In the genomic region with DNA sequence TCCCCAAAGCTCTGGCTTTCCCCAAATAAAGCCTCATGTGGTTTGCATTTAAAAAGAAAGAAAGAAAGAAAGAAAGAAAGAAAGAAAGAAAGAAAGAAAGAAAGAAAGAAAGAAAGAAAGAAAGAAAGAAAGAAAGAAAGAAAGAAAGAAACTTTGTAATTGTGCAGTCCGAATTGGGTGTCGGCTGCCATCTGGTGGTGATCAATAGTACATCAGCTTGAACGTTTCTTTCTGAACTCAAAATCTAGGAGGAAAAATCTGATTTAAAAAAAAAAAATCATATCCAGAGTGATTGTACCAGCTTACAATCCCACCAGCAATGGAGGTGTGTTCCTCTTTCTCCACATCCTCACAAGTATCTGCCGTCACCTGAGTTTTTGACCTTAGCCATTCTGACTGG, we compare ENCODE assay signal across 12 mouse cellular contexts. TPM values are rescaled to one million over a fixed set of nuclear protein-coding genes. Genes with fewer than 3 reads are reported as not detected.
DNase-seq lines count a peak whose midpoint lies in the region; ATAC-seq and TF ChIP-seq lines count a peak whose summit lies in the region.
"Not testable (repeated sequence)": the region's sequence is repeated elsewhere in the genome, so short reads cannot be mapped to it uniquely, and the experiment has no call there.
"Had no signal": no experiment of that assay in that cellular context is flagged by ENCODE, and none has a peak within 500 bp of the region (broad histone marks: within the 10 kb centered on the region; RNA-seq: fewer than 3 reads in every experiment).

No protein-coding gene starts in this region.

- peak in 1 of 2 experiments; percentile 76; a peak in 2 of 4 replicates for TF ChIP-seq CTCF in CH12.LX (conservative IDR thresholded peaks at IDR 0.05 in 1 of 2, IDR thresholded peaks at IDR 0.05 in 1 of 2; ENCODE audit: low read depth in 2 of 2, low read length in 2 of 2)
- TF ChIP-seq CTCF in heart, adult 2 months (IDR thresholded peaks at IDR 0.05), result peak; percentile 64
- peak; percentile 62 for TF ChIP-seq CTCF in liver, postnatal 0 days (IDR thresholded peaks at IDR 0.05; ENCODE audit: low read depth)

- not testable (repeated sequence) for TF ChIP-seq EP300 in CH12.LX (IDR thresholded peaks at IDR 0.05; ENCODE audit: low read length); heart, adult 2 months (IDR thresholded peaks at IDR 0.05; ENCODE audit: insufficient read depth, low read depth, low read length); liver, postnatal 0 days (IDR thresholded peaks at IDR 0.05; ENCODE audit: low read depth)

- dilution Hi-C loops in CH12.LX (cut with MboI; ENCODE audit: extremely low pct_ligation_motif_present, extremely low pct_unique_long_range_greater_than_20kb, low sequenced_read_pairs), result not testable (repeated sequence)

- not testable (repeated sequence) for H3K9ac ChIP-seq in CH12.LX (ENCODE audit: insufficient read depth, low read depth); heart, adult 2 months (ENCODE audit: low read depth, low read length); liver, postnatal 0 days (replicated peaks)

- H3K4me1 ChIP-seq in CH12.LX (ENCODE audit: control insufficient read depth in 1 of 2, insufficient read depth in 2 of 2); heart, adult 2 months (ENCODE audit: control insufficient read depth, insufficient read depth, low read length); liver, postnatal 0 days (ENCODE audit: insufficient read depth): not testable (repeated sequence)

- peak; percentile 66 for TF ChIP-seq RAD21 in CH12.LX (IDR thresholded peaks at IDR 0.05; ENCODE audit: low read depth, low read length)

- intact Hi-C loops in heart, adult 2 months (cut with DNase I), result loop anchor here (2.0 kb wide), 1 partner anchor 70 kb away; no protein-coding TSS in a partner anchor

- 18% methylated on average over 4 of the region's 4 CpGs for WGBS in heart, adult 2 months
- 11% methylated on average over 4 of the region's 4 CpGs for WGBS in liver, postnatal 0 days (ENCODE audit: insufficient replicate concordance)

- not testable (repeated sequence) for H3K9me3 ChIP-seq in CH12.LX (replicated peaks; ENCODE audit: low read length); liver, postnatal 0 days (ENCODE audit: low read length)

- H3K36me3 ChIP-seq in CH12.LX (replicated peaks in 1 of 2; ENCODE audit: control insufficient read depth in 1 of 2, insufficient read depth in 1 of 2, low read length in 1 of 2); heart, adult 2 months (ENCODE audit: control insufficient read depth, insufficient read depth, low read length); liver, postnatal 0 days (replicated peaks; ENCODE audit: insufficient read depth, low read length): not testable (repeated sequence)

- not testable (repeated sequence) for ATAC-seq in liver, postnatal 0 days
- 0 out of 2 replicates have a peak, but pooled peaks have one; percentile 33 for ATAC-seq in neutrophil, adult 5-6 weeks (ENCODE audit: extremely low read depth, insufficient number of reproducible peaks, low FRiP score, poor library complexity, severe bottlenecking)

- not testable (repeated sequence) for H3K4me3 ChIP-seq in CH12.LX (replicated peaks in 1 of 3; ENCODE audit: low read depth in 2 of 3, low read length in 2 of 3, poor library complexity in 1 of 3); heart, adult 2 months; liver, postnatal 0 days (ENCODE audit: low read depth, low read length)

- H3K27ac ChIP-seq in CH12.LX (ENCODE audit: insufficient read depth, low read depth); heart, adult 2 months; liver, postnatal 0 days (ENCODE audit: low read depth): not testable (repeated sequence)

- not testable (repeated sequence) for TF ChIP-seq POLR2A in CH12.LX (IDR thresholded peaks at IDR 0.05; ENCODE audit: low read depth, low read length); heart, adult 2 months (IDR thresholded peaks at IDR 0.05; ENCODE audit: insufficient read depth, low read depth, low read length)

- in situ Hi-C loops in CH12.LX (cut with MboI; ENCODE audit: low pct_ligation_motif_present, low pct_unique_long_range_greater_than_20kb, low sequenced_read_pairs), result loop anchor here (5.0 kb wide), 1 partner anchor 71 kb away; no protein-coding TSS in a partner anchor

- 0 out of 2 replicates have a peak overlapping the region, but pooled peaks have one; percentile 45 for H3K4me2 ChIP-seq in CH12.LX (ENCODE audit: insufficient read depth, low read depth, poor library complexity, severe bottlenecking)
- not testable (repeated sequence) for H3K4me2 ChIP-seq in liver, postnatal 0 days (ENCODE audit: low read depth, low read length)

- H3K27me3 ChIP-seq in CH12.LX (replicated peaks); heart, adult 2 months (ENCODE audit: control insufficient read depth, insufficient read depth, low read length); liver, postnatal 0 days (ENCODE audit: insufficient read depth, low read length): not testable (repeated sequence)

- H3K79me2 ChIP-seq in CH12.LX (replicated peaks; ENCODE audit: control insufficient read depth, extremely low read depth, insufficient read depth, poor library complexity, severe bottlenecking); heart, adult 2 months (replicated peaks; ENCODE audit: control insufficient read depth, insufficient read depth, low read length): not testable (repeated sequence)

- DNase-seq in CH12.LX (ENCODE audit: extremely low read depth); heart, adult 2 months; liver, postnatal 0 days: not testable (repeated sequence)
- peak; percentile 29 for DNase-seq in adrenal gland, postnatal 14 days
- DNase-seq in cerebellum, postnatal 36 days, result peak; percentile 11 to 42
- peak; percentile 11 to 13 for DNase-seq in kidney, postnatal 4 days

TF ChIP-seq in CH12.LX, 34 proteins besides CTCF, POLR2A, EP300 and RAD21:
- TF ChIP-seq SMC3 (IDR thresholded peaks at IDR 0.05; ENCODE audit: low read depth, low read length) (peak; percentile 83), ZNF384 (IDR thresholded peaks at IDR 0.05; ENCODE audit: low read depth, low read length) (0 out of 2 replicates have a peak, but pooled peaks have one; percentile 32), ZC3H11A (IDR thresholded peaks at IDR 0.05; ENCODE audit: low read depth, low read length) (peak; percentile 61)

RNA-seq across cellular contexts. Expression of a gene that starts 18.7 kb away (rescaled TPM):
- total RNA-seq in CH12.LX (2012; rRNA removed) (0.13 and 0.17 TPM in 2 replicates), CH12.LX (2014; rRNA removed) (0.08 and 0.24 TPM in 2 replicates)
- 0.13 TPM in 1 of 2 replicates, not detected in the other for polyA plus RNA-seq in CH12.LX (2012; ENCODE audit: insufficient read length, low read depth)
- 0.38 and 0.59 TPM in 2 replicates for total RNA-seq in adrenal gland, postnatal 14 days (2021)
- not detected for total RNA-seq in heart, adult 2 months (2021)
- not detected in 2 replicates for polyA plus RNA-seq in heart, adult 2 months (2012; rRNA removed)
- not detected in 2 replicates for polyA plus RNA-seq in liver, postnatal 0 days (2015; fragmentation: Nextera tagmentation; extraction: Ambion mirVana)
- 0.61 and 1.0 TPM in 2 replicates for total RNA-seq in neutrophil, adult 5-6 weeks (2017)
- total RNA-seq: gastrocnemius, postnatal 14 days had no signal
- polyA plus RNA-seq: heart, embryonic 14.5 days; large intestine, adult 2 months; limb, embryonic 11.5 days had no signal

RNA-seq across cellular contexts. Expression of a gene that starts 23.9 kb away (rescaled TPM):
- total RNA-seq in CH12.LX (2012; rRNA removed) (26.0 and 28.1 TPM in 2 replicates), CH12.LX (2014; rRNA removed) (55.1 and 68.0 TPM in 2 replicates)
- 48.5 and 48.9 TPM in 2 replicates for polyA plus RNA-seq in CH12.LX (2012; ENCODE audit: insufficient read length, low read depth)
- total RNA-seq in adrenal gland, postnatal 14 days (2021), result 1.1 and 6.3 TPM in 2 replicates
- total RNA-seq in heart, adult 2 months (2021), result under 1 TPM; 0.47 to 0.70 TPM
- polyA plus RNA-seq in heart, adult 2 months (2012; rRNA removed), result 0.12 and 0.18 TPM in 2 replicates
- polyA plus RNA-seq in liver, postnatal 0 days (2015; fragmentation: Nextera tagmentation; extraction: Ambion mirVana), result 1.2 and 1.5 TPM in 2 replicates
- 70.0 and 70.5 TPM in 2 replicates for total RNA-seq in neutrophil, adult 5-6 weeks (2017)
- polyA plus RNA-seq: forebrain, embryonic 12.5 days; heart, embryonic 14.5 days had no signal
